Mouse (Mus musculus): ENCODE measurements around the gene Nphp3. TPM values are rescaled to one million over a fixed set of nuclear protein-coding genes. Genes with fewer than 3 reads are reported as not detected.

The Nphp3 gene
- total RNA-seq, 4 experiments from 2014 or later: 0.99 to 2.7 (median 1.1) TPM

DNA sequence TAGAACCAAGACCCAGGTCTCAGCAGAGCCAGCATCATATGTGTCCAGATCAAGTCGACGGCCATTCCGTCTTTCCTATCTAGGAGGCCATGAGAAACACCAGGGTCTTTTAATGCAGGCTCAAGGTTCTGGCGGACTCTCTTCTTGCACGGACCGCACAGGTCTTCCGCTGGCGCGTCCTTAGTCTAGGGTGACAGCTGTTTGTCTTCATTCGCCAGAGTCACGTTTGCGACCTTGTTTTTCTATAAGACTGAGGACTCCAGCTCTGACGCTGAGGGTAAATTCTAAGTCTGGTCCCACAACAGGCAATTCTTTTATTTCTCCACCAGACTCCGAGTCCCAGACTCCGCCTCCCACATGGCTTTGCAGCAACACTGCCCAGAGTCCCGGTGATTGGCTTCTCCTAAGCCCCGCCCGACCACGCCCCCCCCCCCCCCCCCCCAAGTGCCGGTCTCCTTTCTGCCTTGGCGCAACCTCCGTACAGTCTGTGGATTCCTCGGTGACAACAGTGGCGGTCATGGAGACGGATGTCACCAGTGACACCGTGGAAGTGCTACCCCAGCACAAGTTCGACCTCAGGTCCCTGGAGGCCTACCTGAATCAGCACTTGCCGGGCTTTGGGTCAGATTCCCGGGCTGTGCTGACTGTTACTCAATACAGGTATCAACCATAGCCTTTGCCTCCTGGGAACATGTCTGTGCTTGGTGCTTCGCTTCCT, 61.1 kb downstream of the Nphp3 start, which contains the start of gene Acad11:
TSS of gene Acad11 (plus strand) at position 134 of the 718 bp plus-strand sequence.
- DNase-seq (ENCODE audit: low spot score in 2 of 2): peak; percentile 78

DNA sequence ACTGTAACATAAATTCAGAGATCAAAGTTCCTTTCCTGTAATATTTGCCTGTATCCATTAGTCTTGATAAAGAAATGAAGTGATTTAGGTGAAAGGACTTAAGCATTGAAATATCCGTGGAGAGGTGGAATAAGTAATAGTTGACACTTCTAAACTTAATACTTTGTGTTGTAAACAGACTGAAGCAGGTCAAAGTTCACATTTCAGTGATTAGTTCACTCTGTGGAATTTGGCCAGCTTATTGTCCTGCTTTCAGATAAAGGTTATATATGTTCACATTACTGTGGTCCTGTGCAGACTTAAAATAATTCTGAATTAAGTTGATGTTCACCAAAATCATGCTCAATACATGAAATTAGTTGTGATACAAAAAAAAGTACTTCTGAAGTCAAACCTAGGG, 62.2 kb downstream of the Nphp3 start:
- DNase-seq (ENCODE audit: low spot score in 2 of 2): no peak

GRCm38 (mm10) chr9:104070241-104070640, 67.9 kb downstream of the Nphp3 start:
- DNase-seq (ENCODE audit: low spot score in 2 of 2): no peak

DNA sequence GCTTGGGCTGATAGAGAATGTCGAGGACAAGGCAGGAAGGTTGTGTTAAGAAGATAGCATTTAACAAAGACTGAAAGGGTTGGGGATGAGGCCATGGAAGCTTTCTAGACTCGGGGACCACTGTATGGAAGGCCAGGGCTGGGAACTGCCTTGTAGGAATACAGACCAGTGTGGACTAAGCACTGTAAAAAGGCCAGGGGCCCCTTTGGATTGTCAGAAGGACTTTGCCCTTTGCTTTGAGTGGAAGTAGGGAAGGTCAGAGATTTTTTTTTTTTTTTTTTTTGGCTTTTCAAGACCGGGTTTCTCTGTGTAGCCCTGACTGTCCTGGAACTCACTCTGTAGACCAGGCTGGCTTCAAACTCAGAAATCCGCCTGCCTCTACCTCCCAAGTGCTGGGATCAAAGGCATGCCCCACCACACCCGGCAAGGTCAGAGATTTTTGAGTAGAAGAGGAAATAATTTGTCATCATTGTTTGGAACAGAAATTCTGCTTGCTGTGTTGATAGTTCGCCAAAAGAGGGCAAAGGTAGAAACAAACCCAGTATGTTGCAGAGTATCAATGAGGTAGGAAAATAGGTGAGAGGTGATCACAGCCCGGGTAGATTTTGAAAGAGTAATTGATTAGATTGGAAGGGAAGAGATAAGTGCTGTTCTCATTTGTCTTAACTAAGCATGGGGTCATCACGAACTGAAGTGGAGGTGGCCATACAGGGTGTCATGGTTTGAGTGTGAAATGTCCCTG, 68.7 kb downstream of the Nphp3 start:
- DNase-seq (ENCODE audit: low spot score in 2 of 2): no peak

DNA sequence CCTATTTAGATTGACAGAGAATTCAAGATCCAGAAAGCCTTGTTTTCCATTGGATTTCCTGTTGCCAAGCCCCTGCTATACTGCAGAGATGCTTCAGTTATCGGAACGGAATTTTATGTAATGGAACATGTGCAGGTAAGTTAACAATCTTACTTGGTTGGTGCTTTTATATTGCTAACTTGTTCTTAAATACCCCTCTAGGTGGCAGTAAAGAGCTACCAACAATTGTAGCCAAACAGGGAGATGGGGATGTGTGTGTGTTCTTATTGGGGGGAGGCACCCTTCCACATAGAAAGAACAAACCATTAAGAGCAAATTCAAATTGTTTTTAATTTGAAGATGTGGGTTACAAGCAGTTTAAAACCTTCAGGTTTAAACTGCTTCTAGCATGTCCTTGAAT, 73.5 kb downstream of the Nphp3 start:
- no peak for DNase-seq (ENCODE audit: low spot score in 2 of 2)

DNA sequence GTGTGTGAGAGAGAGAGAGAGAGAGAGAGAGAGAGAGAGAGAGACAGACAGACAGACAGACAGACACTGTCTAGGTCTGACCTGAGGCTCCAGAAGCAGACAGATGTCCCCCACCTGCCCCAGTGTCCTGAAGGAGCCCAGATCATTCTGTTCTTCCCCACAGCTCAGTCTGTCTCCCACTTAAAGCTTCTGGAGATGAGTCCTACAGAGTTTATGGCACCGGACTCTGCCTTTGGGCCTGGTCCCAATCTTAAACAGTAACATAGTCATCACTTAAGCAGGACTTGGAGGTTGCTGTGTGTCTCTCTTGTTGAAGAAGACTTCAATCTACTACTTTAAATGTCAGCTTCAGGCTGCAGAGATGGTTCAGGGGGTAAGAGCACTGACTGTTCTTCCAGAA, 76.4 kb downstream of the Nphp3 start:
- DNase-seq (ENCODE audit: low spot score in 2 of 2): no peak

- DNase-seq (ENCODE audit: low spot score in 2 of 2): no peak
These were observed 77.0 kb downstream of the Nphp3 start for GRCm38 (mm10) chr9:104079379-104079778.

- no peak for DNase-seq (ENCODE audit: low spot score in 2 of 2)
These were observed 77.7 kb downstream of the Nphp3 start for GRCm38 (mm10) chr9:104080038-104080437.

GRCm38 (mm10) chr9:104085730-104086429, 83.5 kb downstream of the Nphp3 start:
- DNase-seq (ENCODE audit: low spot score in 2 of 2): no peak

GRCm38 (mm10) chr9:104088555-104088954, 86.2 kb downstream of the Nphp3 start:
- DNase-seq (ENCODE audit: low spot score in 2 of 2): no peak

DNA sequence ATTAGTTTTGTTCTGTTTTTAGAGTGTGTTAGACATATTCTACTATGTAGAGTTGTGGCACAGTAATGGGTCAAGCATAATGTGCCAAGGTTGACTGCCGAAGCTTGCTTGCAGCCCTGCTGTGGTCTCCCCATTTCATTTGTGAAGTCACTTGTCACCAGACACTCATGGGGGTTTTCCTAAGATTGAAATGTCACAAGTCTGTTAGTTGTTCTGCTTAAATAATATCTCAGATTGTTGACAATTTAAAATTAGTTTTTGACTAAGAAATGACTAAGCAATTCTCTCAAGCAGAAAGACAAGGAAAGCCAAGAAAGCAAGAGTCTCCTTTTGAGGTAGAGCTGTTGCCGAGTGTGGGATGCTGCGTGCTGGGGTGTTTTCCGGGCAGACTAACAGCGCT, 90.6 kb downstream of the Nphp3 start:
- DNase-seq (ENCODE audit: low spot score in 2 of 2): no peak

Other genes starting within 250 kb of the Nphp3 start
- not detected for gene Tmem108, start 240.7 kb upstream of the Nphp3 start, total RNA-seq (2022)
- gene Gm28305, start 38.1 kb downstream of the Nphp3 start, total RNA-seq (2022): not detected
- 10 to 100 TPM; 11.0 to 14.9 (median 12.4) TPM for gene Uba5, start 60.6 kb downstream of the Nphp3 start, total RNA-seq (2022)
- gene Acad11, start 60.8 kb downstream of the Nphp3 start, total RNA-seq (2022): 10 to 100 TPM; 44.8 to 52.2 (median 51.3) TPM
- under 1 TPM in 3 of 4 experiments, not detected in 1; 0.24 to 0.40 (median 0.29) TPM for gene Ackr4, start 124.4 kb downstream of the Nphp3 start, total RNA-seq (2022)

All from gastrocnemius, adult 8-10 months (tissue).